Mouse (Mus musculus) T-helper 17 cell (primary cell): ENCODE measurements around the gene Snap29.

Experiments used
- in situ Hi-C, 2 experiments: fragments of 300-600 bp; cut with MboI, MseI; formaldehyde crosslinking; loops; 1 replicate in 1 of 2; 2 replicates in 1 of 2; pipeline ENCODE4 v1.15.1; 2025; ENCODE audit warnings: high pct_unique_total_duplicates in 2 of 2

Gene Snap29

GRCm38 (mm10) chr16:17472498-17472897 lies 66.7 kb downstream of the Snap29 start:
- in situ Hi-C loops, result no loop called here

- in situ Hi-C loops, result no loop called here
Measured at GRCm38 (mm10) chr16:17474091-17474490, 68.3 kb downstream of the Snap29 start.

- in situ Hi-C loops, result no loop called here
Measured at GRCm38 (mm10) chr16:17474761-17475160, 69.0 kb downstream of the Snap29 start.

GRCm38 (mm10) chr16:17475326-17475725 lies 69.5 kb downstream of the Snap29 start:
- in situ Hi-C loops, result no loop called here

GRCm38 (mm10) chr16:17478331-17478943 lies 72.7 kb downstream of the Snap29 start:
- in situ Hi-C loops, result no loop called here
